Mouse (Mus musculus): Measurements from ENCODE around the gene Cav3.

DNA sequence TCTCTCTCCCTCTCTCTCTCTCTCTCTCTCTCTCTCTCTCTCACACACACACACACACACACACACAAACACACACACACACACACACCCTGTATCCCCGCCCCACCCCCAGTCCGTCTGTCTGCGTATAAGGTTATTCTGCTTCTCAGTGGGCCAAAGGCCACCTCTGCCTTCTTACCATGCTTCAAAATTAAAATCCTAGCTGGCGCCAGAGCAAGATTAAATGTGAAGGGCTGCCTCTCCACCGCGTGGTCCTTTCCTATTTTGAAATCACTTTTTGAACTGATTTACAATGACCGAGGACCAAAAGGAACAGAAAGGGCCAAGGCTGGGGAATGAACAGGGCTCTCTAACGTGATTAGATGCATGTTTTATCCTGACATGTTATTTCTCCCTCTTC, 32.2 kb downstream of the Cav3 start:
- TF ChIP-seq POLR2A (IDR thresholded peaks at IDR 0.05; ENCODE audit: insufficient read depth, low read depth, low read length) (no peak), CTCF (IDR thresholded peaks at IDR 0.05) (no peak)

Data from heart, adult 2 months (tissue).